Mouse (Mus musculus): ENCODE measurements around the gene Upk1a. TPM values are rescaled to one million over a fixed set of nuclear protein-coding genes. Genes with fewer than 3 reads are reported as not detected.

Gene Upk1a
- polyA plus RNA-seq (2015; fragmentation: Nextera tagmentation; extraction: Ambion mirVana): 4.7 and 9.5 TPM in 2 replicates

- Histone ChIP-seq H3K4me1 (ENCODE audit: control insufficient read depth, insufficient read depth, low read length) (no peaks in the 10 kb centered on the region), H3K36me3 (ENCODE audit: control insufficient read depth, insufficient read depth, low read length) (peaks cover 18% of the 10 kb centered on the region), H3K9me3 (replicated peaks; ENCODE audit: control insufficient read depth, low read length) (no peaks in the 10 kb centered on the region), H3K27me3 (ENCODE audit: control insufficient read depth, insufficient read depth, low read length) (no peaks in the 10 kb centered on the region), H3K4me3 (replicated peaks; ENCODE audit: low read length) (no peak within 1 kb of the TSS), H3K9ac (ENCODE audit: low read length) (no peak within 1 kb of the TSS), H3K27ac (ENCODE audit: low read length) (no peak within 1 kb of the TSS), H3K4me2 (ENCODE audit: low read depth, low read length) (no peak within 1 kb of the TSS)
- 51% methylated on average over 8 of the region's 8 CpGs for WGBS
- no peak for ATAC-seq (ENCODE audit: insufficient read depth, low FRiP score)
These were observed at the start of gene Upk1a for GRCm38 (mm10) chr7:30612654-30613402. Gene Upk1a (minus strand): TSS chr7:30612847.

GRCm38 (mm10) chr7:30649591-30650540 is 37.2 kb upstream of the Upk1a start, which contains the start of gene Rbm42:
Gene Rbm42 (minus strand): TSS chr7:30650317.
- Histone ChIP-seq H3K4me1 (ENCODE audit: control insufficient read depth, insufficient read depth, low read length) (0 out of 2 replicates have a peak, but pooled peaks cover 4% of the 10 kb centered on the region), H3K27me3 (ENCODE audit: control insufficient read depth, insufficient read depth, low read length) (no peaks in the 10 kb centered on the region), H3K9me3 (replicated peaks; ENCODE audit: control insufficient read depth, low read length) (no peaks in the 10 kb centered on the region), H3K9ac (ENCODE audit: low read length) (peak within 1 kb of the TSS; percentile 91), H3K4me3 (replicated peaks; ENCODE audit: low read length) (peak within 1 kb of the TSS; percentile 64), H3K36me3 (ENCODE audit: control insufficient read depth, insufficient read depth, low read length) (peaks cover 25% of the 10 kb centered on the region), H3K27ac (ENCODE audit: low read length) (peak within 1 kb of the TSS; percentile 35; the same call in 1 of the 2 replicates), H3K4me2 (ENCODE audit: low read depth, low read length) (peak within 1 kb of the TSS; percentile 93)
- WGBS: 1% methylated on average over 59 of the region's 59 CpGs
- peak; percentile 100 for ATAC-seq (ENCODE audit: insufficient read depth, low FRiP score)

GRCm38 (mm10) chr7:30639083-30639482 is 26.4 kb upstream of the Upk1a start:
- WGBS: 16% methylated on average over 4 of the region's 4 CpGs
- Histone ChIP-seq H3K4me1 (ENCODE audit: control insufficient read depth, insufficient read depth, low read length) (peaks cover 9% of the 10 kb centered on the region), H3K4me3 (replicated peaks; ENCODE audit: low read length) (no peak overlapping the region), H3K9me3 (replicated peaks; ENCODE audit: control insufficient read depth, low read length) (no peaks in the 10 kb centered on the region), H3K9ac (ENCODE audit: low read length) (no peak overlapping the region), H3K27me3 (ENCODE audit: control insufficient read depth, insufficient read depth, low read length) (peaks cover 23% of the 10 kb centered on the region), H3K36me3 (ENCODE audit: control insufficient read depth, insufficient read depth, low read length) (no peaks in the 10 kb centered on the region), H3K4me2 (ENCODE audit: low read depth, low read length) (no peak overlapping the region), H3K27ac (ENCODE audit: low read length) (no peak overlapping the region)
- ATAC-seq (ENCODE audit: insufficient read depth, low FRiP score): no peak

- Histone ChIP-seq H3K27ac (ENCODE audit: low read length) (no peak overlapping the region), H3K27me3 (ENCODE audit: control insufficient read depth, insufficient read depth, low read length) (peaks cover 41% of the 10 kb centered on the region), H3K9me3 (replicated peaks; ENCODE audit: control insufficient read depth, low read length) (no peaks in the 10 kb centered on the region), H3K4me3 (replicated peaks; ENCODE audit: low read length) (no peak overlapping the region), H3K9ac (ENCODE audit: low read length) (no peak overlapping the region), H3K4me1 (ENCODE audit: control insufficient read depth, insufficient read depth, low read length) (peaks cover 9% of the 10 kb centered on the region), H3K4me2 (ENCODE audit: low read depth, low read length) (no peak overlapping the region), H3K36me3 (ENCODE audit: control insufficient read depth, insufficient read depth, low read length) (no peaks in the 10 kb centered on the region)
- WGBS: 23% methylated on average over 11 of the region's 11 CpGs
- no peak for ATAC-seq (ENCODE audit: insufficient read depth, low FRiP score)
These were observed 23.7 kb upstream of the Upk1a start for GRCm38 (mm10) chr7:30636395-30636794.

GRCm38 (mm10) chr7:30635752-30636151 is 23.1 kb upstream of the Upk1a start, which contains the start of gene Etv2:
Gene Etv2 (minus strand): TSS chr7:30635852.
- no peaks in the 10 kb centered on the region for H3K9me3 ChIP-seq (replicated peaks; ENCODE audit: control insufficient read depth, low read length)
- H3K4me2 ChIP-seq (ENCODE audit: low read depth, low read length): peak within 1 kb of the TSS; percentile 40
- ATAC-seq (ENCODE audit: insufficient read depth, low FRiP score): no peak
- H3K27ac ChIP-seq (ENCODE audit: low read length): no peak within 1 kb of the TSS
- H3K36me3 ChIP-seq (ENCODE audit: control insufficient read depth, insufficient read depth, low read length): no peaks in the 10 kb centered on the region
- H3K4me3 ChIP-seq (replicated peaks; ENCODE audit: low read length): peak within 1 kb of the TSS; percentile 22
- H3K9ac ChIP-seq (ENCODE audit: low read length): no peak within 1 kb of the TSS; the same call in 1 of the 2 replicates
- WGBS: 4% methylated on average over 5 of the region's 5 CpGs
- H3K27me3 ChIP-seq (ENCODE audit: control insufficient read depth, insufficient read depth, low read length): peaks cover 41% of the 10 kb centered on the region
- peaks cover 9% of the 10 kb centered on the region for H3K4me1 ChIP-seq (ENCODE audit: control insufficient read depth, insufficient read depth, low read length)

- peaks cover 9% of the 10 kb centered on the region for H3K4me1 ChIP-seq (ENCODE audit: control insufficient read depth, insufficient read depth, low read length)
- peaks cover 41% of the 10 kb centered on the region for H3K27me3 ChIP-seq (ENCODE audit: control insufficient read depth, insufficient read depth, low read length)
- peak overlapping the region; percentile 40 for H3K4me2 ChIP-seq (ENCODE audit: low read depth, low read length)
- H3K27ac ChIP-seq (ENCODE audit: low read length): no peak overlapping the region
- H3K9me3 ChIP-seq (replicated peaks; ENCODE audit: control insufficient read depth, low read length): no peaks in the 10 kb centered on the region
- no peak overlapping the region; the same call in 1 of the 2 replicates for H3K9ac ChIP-seq (ENCODE audit: low read length)
- peak overlapping the region; percentile 22 for H3K4me3 ChIP-seq (replicated peaks; ENCODE audit: low read length)
- H3K36me3 ChIP-seq (ENCODE audit: control insufficient read depth, insufficient read depth, low read length): no peaks in the 10 kb centered on the region
- ATAC-seq (ENCODE audit: insufficient read depth, low FRiP score): peak; percentile 56; the same call in 1 of the 2 replicates
- under 1% methylated on average over 20 of the region's 20 CpGs for WGBS
These were observed 22.0 kb upstream of the Upk1a start for GRCm38 (mm10) chr7:30634621-30635020.

GRCm38 (mm10) chr7:30633762-30634412 is 21.2 kb upstream of the Upk1a start:
- peaks cover 41% of the 10 kb centered on the region for H3K27me3 ChIP-seq (ENCODE audit: control insufficient read depth, insufficient read depth, low read length)
- no peaks in the 10 kb centered on the region for H3K36me3 ChIP-seq (ENCODE audit: control insufficient read depth, insufficient read depth, low read length)
- H3K4me1 ChIP-seq (ENCODE audit: control insufficient read depth, insufficient read depth, low read length): peaks cover 6% of the 10 kb centered on the region
- no peak for ATAC-seq (ENCODE audit: insufficient read depth, low FRiP score)
- no peaks in the 10 kb centered on the region for H3K9me3 ChIP-seq (replicated peaks; ENCODE audit: control insufficient read depth, low read length)
- H3K4me2 ChIP-seq (ENCODE audit: low read depth, low read length): no peak overlapping the region
- no peak overlapping the region for H3K4me3 ChIP-seq (replicated peaks; ENCODE audit: low read length)
- no peak overlapping the region for H3K9ac ChIP-seq (ENCODE audit: low read length)
- no peak overlapping the region for H3K27ac ChIP-seq (ENCODE audit: low read length)
- 4% methylated on average over 27 of the region's 27 CpGs for WGBS

- H3K27me3 ChIP-seq (ENCODE audit: control insufficient read depth, insufficient read depth, low read length): peaks cover 18% of the 10 kb centered on the region
- no peak overlapping the region for H3K4me3 ChIP-seq (replicated peaks; ENCODE audit: low read length)
- no peak overlapping the region for H3K9ac ChIP-seq (ENCODE audit: low read length)
These were observed 16.4 kb upstream of the Upk1a start for GRCm38 (mm10) chr7:30629013-30629412.

More at GRCm38 (mm10) chr7:30629013-30629412, 16.4 kb upstream of the Upk1a start:
- no peak overlapping the region for H3K27ac ChIP-seq (ENCODE audit: low read length)
- H3K36me3 ChIP-seq (ENCODE audit: control insufficient read depth, insufficient read depth, low read length): no peaks in the 10 kb centered on the region
- no peaks in the 10 kb centered on the region for H3K9me3 ChIP-seq (replicated peaks; ENCODE audit: control insufficient read depth, low read length)
- peaks cover 7% of the 10 kb centered on the region; the same call in 1 of the 2 replicates for H3K4me1 ChIP-seq (ENCODE audit: control insufficient read depth, insufficient read depth, low read length)
- no peak overlapping the region for H3K4me2 ChIP-seq (ENCODE audit: low read depth, low read length)
- ATAC-seq (ENCODE audit: insufficient read depth, low FRiP score): no peak

Measured in stomach, embryonic 16.5 days (tissue).